Mouse (Mus musculus): ENCODE data around the gene Cadps2.

DNA sequence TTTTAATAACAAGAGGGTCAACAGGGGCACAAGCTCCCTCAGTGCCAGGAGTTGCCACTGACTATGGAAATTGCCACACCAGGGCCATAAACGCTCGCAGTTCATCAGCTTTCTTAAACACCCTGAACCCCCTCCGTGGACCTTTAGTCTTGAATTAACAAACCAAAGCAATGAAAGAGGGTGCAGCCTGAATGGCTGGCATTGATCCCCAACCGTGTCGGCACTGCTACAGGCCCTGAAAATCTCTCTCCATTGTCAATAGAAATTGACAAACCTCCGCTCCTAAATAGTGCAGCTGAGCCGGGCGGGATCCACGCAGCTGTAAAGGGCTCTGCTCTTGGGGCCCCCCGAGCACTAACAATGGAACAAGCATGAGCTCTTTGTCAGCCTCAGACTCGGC, 566.2 kb downstream of the Cadps2 start:
- TF ChIP-seq CTCF (conservative IDR thresholded peaks at IDR 0.05; ENCODE audit: insufficient read depth, insufficient read length, low read depth, low read length), result no peak
- no peak for TF ChIP-seq POLR2A (IDR thresholded peaks at IDR 0.05; ENCODE audit: low read depth, low read length)

Data from kidney, adult 2 months (tissue).